Mouse (Mus musculus) left cerebral cortex, adult 2 months (tissue): ENCODE data around the gene Mtfmt. TPM values are rescaled to one million over a fixed set of nuclear protein-coding genes. Genes with fewer than 3 reads are reported as not detected.

Source experiments
- DNase-seq, 2 experiments: peaks; one replicate each; pipeline ENCODE4 v3.0.0; 2021 to 2022; ENCODE audit warnings: low spot score in 2 of 2, mixed read lengths in 1 of 2; ENCODE audit errors: extremely low spot score in 1 of 2
- H3K27ac ChIP-seq: fragments of 200-600 bp; 2 replicates; pipeline ENCODE4 v1.8.1; 2022
- H3K4me3 ChIP-seq: fragments of 200-600 bp; 2 replicates; pipeline ENCODE4 v1.8.1; 2022
- CTCF ChIP-seq: fragments of 200-600 bp; IDR thresholded peaks from 2 replicates; pipeline ENCODE4 v1.8.1; 2022; ENCODE audit warnings: antibody characterized with exemption, mild to moderate bottlenecking, moderate library complexity
- intact Hi-C: fragments of 180-260 bp; cut with DNase I; formaldehyde crosslinking; loops from one replicate; pipeline ENCODE4 v1.15.1; 2025
- total RNA-seq, 2 experiments: library from RNA; stranded (reverse); gene quantifications; 2 replicates each; pipeline ENCODE4 v1.2.3; 2021

The Mtfmt gene
- total RNA-seq, 2 experiments from 2014 or later = 16.1 to 18.0 TPM

GRCm38 (mm10) chr9:65405184-65405449 is 30.5 kb upstream of the Mtfmt start:
- no peak for TF ChIP-seq CTCF
- DNase-seq = no peak
- Histone ChIP-seq H3K27ac (no peak overlapping the region), H3K4me3 (no peak overlapping the region)
- intact Hi-C loops = no loop called here

- Histone ChIP-seq H3K27ac (no peak overlapping the region), H3K4me3 (no peak overlapping the region)
- no peak for TF ChIP-seq CTCF
- DNase-seq = no peak
- intact Hi-C loops = no loop called here
These were observed 28.3 kb upstream of the Mtfmt start for GRCm38 (mm10) chr9:65407327-65407726.

GRCm38 (mm10) chr9:65407861-65408260 is 27.7 kb upstream of the Mtfmt start:
- no peak for TF ChIP-seq CTCF
- H3K4me3 ChIP-seq = no peak overlapping the region
- DNase-seq = no peak
- no peak overlapping the region for H3K27ac ChIP-seq
- intact Hi-C loops = no loop called here

- intact Hi-C loops = no loop called here
- Histone ChIP-seq H3K4me3 (no peak overlapping the region), H3K27ac (no peak overlapping the region)
- no peak for TF ChIP-seq CTCF
- no peak for DNase-seq
These were observed 26.7 kb upstream of the Mtfmt start for GRCm38 (mm10) chr9:65408871-65409295.

- intact Hi-C loops = no loop called here
- no peak for DNase-seq
- Histone ChIP-seq H3K27ac (no peak overlapping the region), H3K4me3 (no peak overlapping the region)
- no peak for TF ChIP-seq CTCF
These were observed 25.2 kb upstream of the Mtfmt start for GRCm38 (mm10) chr9:65410378-65410777.

- no peak for DNase-seq
- intact Hi-C loops = no loop called here
- Histone ChIP-seq H3K4me3 (no peak overlapping the region), H3K27ac (peak overlapping the region; percentile 37)
- no peak for TF ChIP-seq CTCF
These were observed 24.3 kb upstream of the Mtfmt start for GRCm38 (mm10) chr9:65411326-65411725.

GRCm38 (mm10) chr9:65417738-65418137 is 17.8 kb upstream of the Mtfmt start:
- no peak; the same call in none of the 2 replicates for TF ChIP-seq CTCF
- Histone ChIP-seq H3K4me3 (no peak overlapping the region), H3K27ac (no peak overlapping the region)
- intact Hi-C loops = no loop called here
- no peak for DNase-seq

- DNase-seq = no peak
- Histone ChIP-seq H3K4me3 (no peak overlapping the region), H3K27ac (no peak overlapping the region)
- intact Hi-C loops = no loop called here
- no peak; the same call in none of the 2 replicates for TF ChIP-seq CTCF
These were observed 15.9 kb upstream of the Mtfmt start for GRCm38 (mm10) chr9:65419633-65420032.

GRCm38 (mm10) chr9:65422760-65423501 is 12.7 kb upstream of the Mtfmt start, which contains the start of gene Slc51b:
Gene Slc51b (minus strand): TSS chr9:65422955.
- Histone ChIP-seq H3K27ac (no peak within 1 kb of the TSS), H3K4me3 (no peak within 1 kb of the TSS)
- TF ChIP-seq CTCF = no peak
- DNase-seq = no peak
- intact Hi-C loops = no loop called here

GRCm38 (mm10) chr9:65424393-65424792 is 11.2 kb upstream of the Mtfmt start:
- intact Hi-C loops = no loop called here
- DNase-seq = no peak
- no peak overlapping the region for H3K27ac ChIP-seq
- H3K4me3 ChIP-seq = no peak overlapping the region
- TF ChIP-seq CTCF = no peak

GRCm38 (mm10) chr9:65427511-65427910 is 8.1 kb upstream of the Mtfmt start:
- intact Hi-C loops = no loop called here
- no peak for DNase-seq
- Histone ChIP-seq H3K4me3 (no peak overlapping the region), H3K27ac (no peak overlapping the region)
- TF ChIP-seq CTCF = no peak

- no peak for TF ChIP-seq CTCF
- Histone ChIP-seq H3K4me3 (no peak overlapping the region), H3K27ac (no peak overlapping the region)
- intact Hi-C loops = no loop called here
- no peak for DNase-seq
These were observed 7.6 kb upstream of the Mtfmt start for GRCm38 (mm10) chr9:65428003-65428402.

- no peak for DNase-seq
- no peak for TF ChIP-seq CTCF
- intact Hi-C loops = no loop called here
These were observed 5.2 kb upstream of the Mtfmt start for GRCm38 (mm10) chr9:65430401-65430800.

More at GRCm38 (mm10) chr9:65430401-65430800, 5.2 kb upstream of the Mtfmt start:
- no peak overlapping the region for H3K27ac ChIP-seq
- H3K4me3 ChIP-seq = no peak overlapping the region
